ENCODE assay signal across 26 mouse cellular contexts in genomic region chr7:88316408-88316807, GRCm38 (mm10).
"Had no signal": no experiment of that assay in that cellular context is flagged by ENCODE, and none has a peak within 500 bp of the region (broad histone marks: within the 10 kb centered on the region; RNA-seq: fewer than 3 reads in every experiment).

No protein-coding gene starts in this region.

- H3K4me2 ChIP-seq: embryonic facial prominence, embryonic 12.5 days; embryonic facial prominence, embryonic 13.5 days; embryonic facial prominence, embryonic 15.5 days; forebrain, embryonic 12.5 days; forebrain, embryonic 15.5 days had no signal

- ATAC-seq: forebrain, embryonic 15.5 days; forebrain, embryonic 16.5 days; forebrain, postnatal 0 days had no signal

- H3K9me3 ChIP-seq: embryonic facial prominence, embryonic 10.5 days; embryonic facial prominence, embryonic 12.5 days; embryonic facial prominence, embryonic 13.5 days; embryonic facial prominence, embryonic 15.5 days; forebrain, embryonic 10.5 days; forebrain, embryonic 12.5 days; forebrain, embryonic 15.5 days had no signal

- DNase-seq: cerebellum, adult 8-10 months; cerebellum, adult 9-10 months; cerebellum, adult 9-11 months; cerebellum, postnatal 10 days; cerebellum, postnatal 14 days; cerebellum, postnatal 25 days; cerebellum, postnatal 36 days; embryo, embryonic 11 days; forebrain, postnatal 0 days; gastrocnemius, adult 2 months; gastrocnemius, postnatal 10 days; gastrocnemius, postnatal 14 days; gastrocnemius, postnatal 25 days; gastrocnemius, postnatal 36 days; heart, adult 11 months; heart, adult 18-20 months; heart, adult 2 months had no signal

- H3K27ac ChIP-seq: embryonic facial prominence, embryonic 10.5 days; embryonic facial prominence, embryonic 12.5 days; embryonic facial prominence, embryonic 13.5 days; embryonic facial prominence, embryonic 15.5 days; forebrain, embryonic 10.5 days; forebrain, embryonic 12.5 days; forebrain, embryonic 15.5 days; gastrocnemius, adult 2 months; heart, adult 2 months had no signal

- H3K36me3 ChIP-seq: embryonic facial prominence, embryonic 10.5 days; embryonic facial prominence, embryonic 12.5 days; embryonic facial prominence, embryonic 13.5 days; embryonic facial prominence, embryonic 15.5 days; forebrain, embryonic 10.5 days; forebrain, embryonic 12.5 days; forebrain, embryonic 15.5 days had no signal

- H3K9ac ChIP-seq: embryonic facial prominence, embryonic 12.5 days; embryonic facial prominence, embryonic 13.5 days; embryonic facial prominence, embryonic 15.5 days; forebrain, embryonic 12.5 days; forebrain, embryonic 15.5 days; forebrain, postnatal 0 days had no signal

- H3K4me1 ChIP-seq: embryonic facial prominence, embryonic 10.5 days; embryonic facial prominence, embryonic 12.5 days; forebrain, embryonic 12.5 days; forebrain, embryonic 15.5 days had no signal

- H3K4me3 ChIP-seq: embryonic facial prominence, embryonic 10.5 days; embryonic facial prominence, embryonic 12.5 days; embryonic facial prominence, embryonic 13.5 days; embryonic facial prominence, embryonic 15.5 days; erythroblast, embryonic 14.5 days; forebrain, embryonic 10.5 days; forebrain, embryonic 12.5 days; forebrain, embryonic 15.5 days; gastrocnemius, adult 2 months; heart, adult 2 months had no signal

- H3K27me3 ChIP-seq: embryonic facial prominence, embryonic 12.5 days; embryonic facial prominence, embryonic 13.5 days; embryonic facial prominence, embryonic 15.5 days; forebrain, embryonic 12.5 days; forebrain, embryonic 15.5 days had no signal
